Mouse (Mus musculus) lung, adult 2 months (tissue): ENCODE results near the gene Nradd.

Experiments used
- CTCF ChIP-seq: fragments of 200-500 bp; IDR thresholded peaks from 2 replicates; pipeline ENCODE4 v1.5.1; 2011; ENCODE audit warnings: mild to moderate bottlenecking, low read length, control low read depth; ENCODE audit not compliant: insufficient read depth
- POLR2A ChIP-seq: fragments of 200-500 bp; IDR thresholded peaks from 2 replicates; pipeline ENCODE4 v1.6.1; 2011; ENCODE audit warnings: low read depth, mild to moderate bottlenecking, control low read depth, low read length, borderline replicate concordance; ENCODE audit errors: extremely low read depth

GRCm38 (mm10) chr9:110624361-110625166 lies at the start of gene Nradd:
- TF ChIP-seq CTCF, result no peak
- TF ChIP-seq POLR2A, result peak; percentile 54; the same call in 1 of the 2 replicates
